Mouse (Mus musculus): Measurements from ENCODE around the gene Lbx2.

- TF ChIP-seq CTCF (IDR thresholded peaks at IDR 0.05; ENCODE audit: extremely low read depth, insufficient read length, insufficient replicate concordance, low read depth, low read length) (no peak), POLR2A (IDR thresholded peaks at IDR 0.05; ENCODE audit: low read depth, low read length) (no peak)
Measured at GRCm38 (mm10) chr6:83068221-83068620, 17.9 kb upstream of the Lbx2 start.

Data from small intestine, adult 2 months (tissue).